Mouse (Mus musculus): ENCODE data around the gene Zbtb16. TPM values are rescaled to one million over a fixed set of nuclear protein-coding genes. Genes with fewer than 3 reads are reported as not detected.

The Zbtb16 gene
- polyA plus RNA-seq, 1 experiment from 2014 or later: 6.8 TPM

DNA sequence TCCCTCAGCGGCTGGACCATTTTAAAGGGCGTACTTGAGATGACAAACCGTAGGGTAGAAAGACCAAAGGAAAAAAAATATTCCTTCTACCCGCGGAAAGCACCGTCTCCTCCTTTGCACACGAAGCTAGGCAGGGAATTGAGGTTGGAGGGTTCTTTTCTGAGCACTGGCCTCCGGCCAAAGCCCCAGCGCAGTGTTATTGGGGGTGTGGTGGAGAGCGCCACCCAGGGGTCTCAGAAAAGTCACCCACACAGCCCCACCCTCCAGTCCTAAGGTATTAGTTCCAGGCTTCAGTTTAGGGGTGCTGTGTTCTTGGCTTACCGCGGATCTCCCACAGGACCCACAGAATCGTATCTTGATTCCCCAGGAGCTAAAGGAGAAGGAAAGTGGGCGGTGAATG, 1.2 kb upstream of the Zbtb16 start:
- Histone ChIP-seq H3K9me3 (no peaks in the 10 kb centered on the region), H3K4me2 (peak overlapping the region; percentile 99), H3K4me1 (replicated peaks) (peaks cover 27% of the 10 kb centered on the region), H3K36me3 (no peaks in the 10 kb centered on the region), H3K27ac (replicated peaks) (no peak overlapping the region), H3K9ac (no peak overlapping the region), H3K4me3 (no peak overlapping the region), H3K27me3 (peaks cover 15% of the 10 kb centered on the region)
- ATAC-seq (ENCODE audit: low FRiP score, low read depth): no peak
- WGBS: 4% methylated on average over 14 of the region's 14 CpGs

DNA sequence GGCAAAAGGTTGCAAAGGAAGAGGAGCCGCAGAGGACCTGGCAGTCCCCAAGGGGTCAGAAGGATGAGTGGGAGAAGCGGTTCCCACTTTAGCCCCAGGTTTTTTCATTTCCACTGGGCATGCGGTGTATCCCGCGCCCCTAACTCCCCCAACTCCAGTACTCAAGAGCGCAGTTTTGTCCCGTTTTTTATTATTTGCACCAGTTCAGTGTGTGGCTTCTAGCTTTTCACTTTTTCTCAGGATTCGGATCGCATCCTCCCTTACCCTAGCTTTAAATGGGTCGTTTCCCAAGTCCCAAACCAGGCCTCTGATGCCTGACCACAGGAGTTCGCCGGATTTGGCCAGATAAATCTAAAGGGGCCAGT, 526 bp upstream of the Zbtb16 start:
- peak overlapping the region; percentile 99 for H3K4me2 ChIP-seq
- no peaks in the 10 kb centered on the region for H3K36me3 ChIP-seq
- under 1% methylated on average over 12 of the region's 12 CpGs for WGBS
- peak; percentile 9; the same call in 1 of the 2 replicates for ATAC-seq (ENCODE audit: low FRiP score, low read depth)
- peaks cover 27% of the 10 kb centered on the region for H3K4me1 ChIP-seq (replicated peaks)
- H3K9ac ChIP-seq: peak overlapping the region; percentile 61
- no peak overlapping the region for H3K27ac ChIP-seq (replicated peaks)
- peaks cover 15% of the 10 kb centered on the region for H3K27me3 ChIP-seq
- no peaks in the 10 kb centered on the region for H3K9me3 ChIP-seq
- peak overlapping the region; percentile 81 for H3K4me3 ChIP-seq

DNA sequence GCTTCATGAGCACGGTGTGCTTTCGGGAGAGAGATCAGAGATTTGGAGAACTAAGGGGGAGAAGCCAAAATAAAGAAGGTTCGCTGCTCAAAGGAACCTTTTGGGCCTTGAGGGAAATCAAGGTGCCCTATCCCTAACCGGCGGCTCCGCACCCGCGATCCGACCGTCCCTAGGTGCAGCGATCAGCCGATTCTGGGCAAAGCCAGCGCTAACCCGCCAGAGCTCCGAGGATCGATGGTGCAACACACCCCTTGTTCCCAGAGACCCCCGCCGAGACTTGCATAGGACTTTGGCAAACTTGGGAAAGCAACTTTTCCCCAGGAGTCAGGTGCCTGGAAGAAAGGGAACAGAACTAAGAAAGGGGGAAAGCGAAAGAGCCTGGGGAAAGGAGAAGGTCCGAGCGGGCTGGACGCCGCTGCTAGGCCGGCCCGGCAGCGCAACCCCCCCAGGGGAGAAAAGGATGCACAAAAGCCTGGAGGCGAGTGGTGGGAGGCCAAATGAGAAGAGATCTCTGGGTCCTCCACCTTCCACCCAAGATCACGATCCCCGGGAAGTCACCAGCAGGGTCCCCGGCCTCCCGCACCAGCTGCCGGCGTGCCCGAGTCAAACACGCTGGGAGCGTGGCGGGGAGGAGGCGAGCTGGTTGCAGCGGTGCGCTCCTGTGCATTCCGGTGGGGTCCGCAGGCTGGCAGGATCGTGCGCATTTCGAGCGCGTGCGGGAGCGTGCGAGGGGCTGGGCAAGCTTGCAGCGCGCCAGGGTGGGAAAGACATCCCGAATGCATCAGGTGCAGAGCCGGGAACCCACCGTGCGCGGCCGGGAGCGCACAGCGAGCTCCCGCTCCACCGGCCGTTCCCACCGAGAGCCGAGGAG, 1.2 kb downstream of the Zbtb16 start:
- H3K27ac ChIP-seq (replicated peaks): peak overlapping the region; percentile 60; the same call in 1 of the 2 replicates
- under 1% methylated on average over 65 of the region's 65 CpGs for WGBS
- H3K9ac ChIP-seq: peak overlapping the region; percentile 61
- peak overlapping the region; percentile 81 for H3K4me3 ChIP-seq
- no peaks in the 10 kb centered on the region for H3K9me3 ChIP-seq
- no peaks in the 10 kb centered on the region for H3K36me3 ChIP-seq
- H3K4me2 ChIP-seq: peak overlapping the region; percentile 99
- H3K27me3 ChIP-seq: peaks cover 15% of the 10 kb centered on the region
- ATAC-seq (ENCODE audit: low FRiP score, low read depth): no peak
- H3K4me1 ChIP-seq (replicated peaks): peaks cover 27% of the 10 kb centered on the region

DNA sequence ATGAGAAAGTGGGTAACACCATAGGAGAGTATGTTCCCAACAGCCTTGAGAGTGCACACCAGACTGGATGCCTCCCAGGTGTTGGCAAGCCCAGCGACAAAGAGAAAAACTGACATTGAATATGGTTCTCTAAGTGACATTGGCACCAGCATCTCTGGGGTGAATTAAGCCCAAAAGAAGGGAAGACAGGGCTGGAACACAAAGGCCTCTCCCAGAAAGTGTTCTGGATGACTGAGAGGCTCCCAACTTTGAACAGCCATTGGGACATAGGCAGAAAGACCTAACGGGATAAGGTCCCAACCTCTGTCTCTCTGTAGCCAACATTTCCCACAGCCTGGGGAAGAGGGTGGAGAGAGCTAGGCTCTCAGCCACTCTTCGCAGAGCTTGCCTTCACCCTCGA, 2.0 kb downstream of the Zbtb16 start:
- peak overlapping the region; percentile 99 for H3K4me2 ChIP-seq
- peak overlapping the region; percentile 81 for H3K4me3 ChIP-seq
- peaks cover 15% of the 10 kb centered on the region for H3K27me3 ChIP-seq
- peaks cover 27% of the 10 kb centered on the region for H3K4me1 ChIP-seq (replicated peaks)
- no peak overlapping the region for H3K27ac ChIP-seq (replicated peaks)
- no peak for ATAC-seq (ENCODE audit: low FRiP score, low read depth)
- 19% methylated on average over 4 of the region's 4 CpGs for WGBS
- H3K9ac ChIP-seq: no peak overlapping the region
- no peaks in the 10 kb centered on the region for H3K36me3 ChIP-seq
- H3K9me3 ChIP-seq: no peaks in the 10 kb centered on the region

DNA sequence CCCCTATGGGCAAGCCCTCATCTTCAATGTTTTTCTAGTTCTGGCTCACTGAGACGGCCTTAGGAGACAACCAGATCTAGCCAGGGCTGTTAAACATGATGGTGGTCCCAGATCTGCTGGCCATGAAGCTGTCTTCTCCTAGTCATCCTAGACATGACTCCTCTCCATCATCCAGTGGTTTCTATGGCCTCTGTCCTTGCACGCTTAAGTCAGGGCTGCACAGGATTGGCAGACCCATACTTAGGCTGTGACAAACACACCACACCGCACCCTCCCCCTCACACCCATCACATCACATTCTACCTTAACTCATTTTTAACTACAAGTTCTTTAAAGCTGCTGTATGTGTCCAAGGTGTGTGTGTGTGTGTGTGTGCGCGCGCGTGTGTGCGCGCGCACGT, 2.5 kb downstream of the Zbtb16 start:
- Histone ChIP-seq H3K9me3 (no peaks in the 10 kb centered on the region), H3K27ac (replicated peaks) (no peak overlapping the region), H3K36me3 (no peaks in the 10 kb centered on the region), H3K4me1 (replicated peaks) (peaks cover 27% of the 10 kb centered on the region), H3K27me3 (peaks cover 15% of the 10 kb centered on the region), H3K4me2 (peak overlapping the region; percentile 99; the same call in 1 of the 2 replicates), H3K9ac (no peak overlapping the region), H3K4me3 (no peak overlapping the region)
- no peak for ATAC-seq (ENCODE audit: low FRiP score, low read depth)
- 95% methylated on average over 11 of the region's 11 CpGs for WGBS

DNA sequence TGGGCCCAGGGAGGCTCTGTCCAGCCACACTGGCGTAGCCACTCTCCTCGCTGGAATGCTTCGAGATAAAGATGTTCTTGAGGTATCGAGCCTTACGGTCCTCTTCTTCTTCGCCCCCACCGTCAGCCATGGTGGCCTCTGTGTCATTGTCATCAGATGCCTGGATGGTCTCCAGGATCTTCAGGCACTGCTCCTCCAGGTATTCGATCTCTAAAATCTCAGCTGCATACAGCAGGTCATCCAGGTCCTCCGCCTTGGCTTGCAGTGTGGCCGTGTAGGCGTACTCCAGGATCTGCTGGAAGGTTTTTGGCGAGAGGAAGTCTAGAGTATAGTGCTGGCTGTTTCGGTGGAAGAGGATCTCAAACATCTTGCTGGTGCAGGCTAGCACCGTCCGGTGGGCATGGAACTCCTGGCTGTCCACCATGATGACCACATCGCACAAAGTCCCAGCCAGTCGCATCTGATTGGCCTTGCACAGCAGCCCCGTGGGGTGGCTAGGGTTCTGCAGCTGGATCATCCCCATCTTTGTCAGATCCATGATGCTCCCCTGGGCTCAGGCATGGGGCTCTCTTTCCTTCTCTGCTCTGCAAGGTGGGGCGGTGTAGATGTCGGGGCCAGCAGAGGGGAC, 3.4 kb downstream of the Zbtb16 start:
- no peak overlapping the region for H3K4me2 ChIP-seq
- H3K27ac ChIP-seq (replicated peaks): no peak overlapping the region
- no peak for ATAC-seq (ENCODE audit: low FRiP score, low read depth)
- WGBS: 93% methylated on average over 20 of the region's 20 CpGs
- peaks cover 27% of the 10 kb centered on the region for H3K4me1 ChIP-seq (replicated peaks)
- no peak overlapping the region for H3K4me3 ChIP-seq
- no peak overlapping the region for H3K9ac ChIP-seq
- H3K9me3 ChIP-seq: no peaks in the 10 kb centered on the region
- H3K27me3 ChIP-seq: peaks cover 12% of the 10 kb centered on the region
- no peaks in the 10 kb centered on the region for H3K36me3 ChIP-seq

DNA sequence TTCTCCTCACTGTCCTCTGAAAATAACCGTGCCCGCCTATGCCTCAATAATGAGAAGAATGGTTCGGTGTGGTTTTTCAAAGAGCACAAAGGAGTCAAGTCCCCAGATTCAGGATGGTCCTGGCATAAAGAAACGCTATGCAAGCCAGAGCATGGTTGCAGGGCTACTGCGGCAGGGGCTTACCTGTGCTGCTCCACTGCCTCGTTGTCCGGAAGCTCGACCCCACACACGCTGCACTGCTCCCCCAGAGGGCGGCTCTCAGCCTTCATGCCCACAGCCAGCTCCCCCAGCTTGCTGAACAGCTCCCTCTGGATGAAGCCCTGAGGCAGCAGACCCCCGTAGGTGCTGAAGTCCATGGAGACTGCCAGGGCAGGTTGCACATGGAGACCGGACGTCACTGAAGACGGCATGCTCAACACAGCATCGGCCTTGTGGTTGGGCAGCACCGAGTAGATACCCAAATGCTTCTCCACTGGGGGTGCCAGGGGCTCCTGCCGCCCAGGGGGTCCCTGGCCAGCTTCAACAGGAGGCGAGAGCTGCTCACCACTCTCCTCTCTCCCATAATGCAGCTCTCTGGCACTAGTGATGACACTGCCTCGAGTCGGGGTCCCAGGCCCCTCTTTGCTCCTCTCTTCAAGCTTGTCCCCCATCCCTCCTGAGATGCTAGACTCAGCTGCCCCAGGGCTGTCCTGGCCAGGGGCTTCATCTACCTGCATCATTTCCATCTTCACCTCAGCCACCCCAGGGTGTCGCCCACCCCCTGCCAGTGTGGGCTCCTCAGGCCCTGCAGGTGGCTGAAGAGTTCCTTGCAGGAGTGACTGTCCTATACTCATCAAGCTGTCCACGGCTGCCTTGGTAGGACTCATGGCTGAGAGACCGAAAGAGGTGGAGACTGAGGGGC, 4.2 kb downstream of the Zbtb16 start:
- no peak overlapping the region for H3K4me2 ChIP-seq
- H3K9me3 ChIP-seq: no peaks in the 10 kb centered on the region
- H3K36me3 ChIP-seq: no peaks in the 10 kb centered on the region
- WGBS: 82% methylated on average over 23 of the region's 23 CpGs
- no peak overlapping the region for H3K27ac ChIP-seq (replicated peaks)
- no peak overlapping the region for H3K9ac ChIP-seq
- H3K4me3 ChIP-seq: no peak overlapping the region
- peaks cover 12% of the 10 kb centered on the region for H3K27me3 ChIP-seq
- ATAC-seq (ENCODE audit: low FRiP score, low read depth): no peak
- H3K4me1 ChIP-seq (replicated peaks): peaks cover 20% of the 10 kb centered on the region

DNA sequence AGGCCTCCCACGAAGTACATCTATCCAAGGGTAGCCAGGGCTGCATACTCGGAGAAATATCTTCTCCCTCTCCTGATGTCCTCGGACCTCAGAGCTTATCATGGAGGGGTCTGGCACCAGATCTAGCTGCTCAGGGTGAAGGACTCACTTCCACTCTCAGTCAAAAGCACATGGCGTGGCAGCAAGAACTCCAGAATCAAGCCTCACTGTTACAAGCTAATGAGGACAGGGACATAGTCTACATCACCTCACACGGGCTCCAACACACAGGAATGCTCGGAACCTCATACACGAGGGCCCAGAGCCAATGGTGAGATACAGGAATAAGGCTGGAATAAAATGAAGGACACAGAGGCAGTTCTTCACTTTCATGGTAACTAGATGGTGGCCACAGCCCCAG, 7.2 kb downstream of the Zbtb16 start:
- Histone ChIP-seq H3K4me1 (replicated peaks) (no peaks in the 10 kb centered on the region), H3K4me2 (no peak overlapping the region), H3K27me3 (peaks cover 5% of the 10 kb centered on the region), H3K9ac (no peak overlapping the region), H3K4me3 (no peak overlapping the region), H3K9me3 (no peaks in the 10 kb centered on the region), H3K36me3 (no peaks in the 10 kb centered on the region), H3K27ac (replicated peaks) (no peak overlapping the region)
- WGBS: 88% methylated on average over 7 of the region's 7 CpGs
- ATAC-seq (ENCODE audit: low FRiP score, low read depth): no peak

DNA sequence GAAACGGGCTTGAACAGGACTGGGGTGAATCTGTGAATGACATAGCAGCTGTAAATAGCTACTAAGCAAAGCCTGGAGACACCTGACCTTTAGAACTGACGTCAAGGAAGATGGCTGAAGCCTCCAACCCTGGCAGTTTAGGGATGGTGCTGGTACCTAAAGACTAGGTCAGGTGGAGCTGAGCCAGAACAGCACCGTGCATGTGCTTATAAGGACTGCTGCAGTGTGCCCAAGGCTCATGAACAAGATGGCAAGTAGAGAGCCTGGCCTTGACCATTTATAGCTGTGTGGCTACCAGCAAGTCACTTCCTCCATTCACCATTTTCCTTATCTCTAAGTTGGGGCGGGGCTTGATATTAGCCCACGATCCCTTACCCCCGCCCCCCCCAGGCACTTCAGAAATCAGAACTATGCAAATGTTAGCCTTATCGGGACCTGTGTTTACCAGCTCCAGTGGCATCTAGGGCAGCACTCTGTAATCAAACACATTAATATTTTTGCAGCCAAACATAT, 9.6 kb downstream of the Zbtb16 start:
- Histone ChIP-seq H3K27me3 (no peaks in the 10 kb centered on the region), H3K36me3 (no peaks in the 10 kb centered on the region), H3K9me3 (no peaks in the 10 kb centered on the region), H3K9ac (no peak overlapping the region), H3K27ac (replicated peaks) (no peak overlapping the region), H3K4me1 (replicated peaks) (peaks cover 10% of the 10 kb centered on the region), H3K4me2 (no peak overlapping the region), H3K4me3 (no peak overlapping the region)
- 82% methylated on average over 7 of the region's 7 CpGs for WGBS
- no peak for ATAC-seq (ENCODE audit: low FRiP score, low read depth)

DNA sequence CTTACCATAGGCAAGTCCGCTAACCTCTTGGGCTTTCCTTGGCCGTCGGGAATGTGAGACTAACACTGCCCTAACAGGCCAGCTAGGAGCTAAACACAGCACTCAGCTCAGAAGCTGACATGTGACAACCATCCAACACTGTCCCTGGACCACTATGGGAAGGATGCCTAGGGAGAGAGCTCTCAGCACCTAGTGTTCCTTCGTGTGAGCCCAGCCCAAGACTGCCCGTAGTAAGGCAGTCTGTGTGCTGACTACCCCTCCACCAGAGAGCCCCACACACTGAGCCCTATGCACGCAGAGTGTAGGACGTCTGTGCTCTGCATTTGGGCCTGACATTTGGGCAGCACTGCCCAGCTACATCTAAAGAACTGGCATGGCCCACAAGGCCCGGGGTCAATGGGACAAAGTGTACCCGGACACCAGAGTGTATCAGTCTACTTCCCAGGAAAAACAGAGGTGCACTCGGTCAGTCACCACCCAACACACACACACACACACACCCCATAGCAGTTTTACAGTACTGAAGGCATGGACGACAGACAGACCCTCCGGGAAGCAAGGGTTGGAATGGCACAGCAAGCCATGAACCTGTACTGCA, 11.4 kb downstream of the Zbtb16 start:
- Histone ChIP-seq H3K36me3 (no peaks in the 10 kb centered on the region), H3K9ac (no peak overlapping the region), H3K4me2 (no peak overlapping the region), H3K27me3 (no peaks in the 10 kb centered on the region), H3K27ac (replicated peaks) (no peak overlapping the region), H3K4me1 (replicated peaks) (peaks cover 10% of the 10 kb centered on the region), H3K4me3 (no peak overlapping the region), H3K9me3 (no peaks in the 10 kb centered on the region)
- no peak for ATAC-seq (ENCODE audit: low FRiP score, low read depth)
- WGBS: 73% methylated on average over 12 of the region's 12 CpGs

DNA sequence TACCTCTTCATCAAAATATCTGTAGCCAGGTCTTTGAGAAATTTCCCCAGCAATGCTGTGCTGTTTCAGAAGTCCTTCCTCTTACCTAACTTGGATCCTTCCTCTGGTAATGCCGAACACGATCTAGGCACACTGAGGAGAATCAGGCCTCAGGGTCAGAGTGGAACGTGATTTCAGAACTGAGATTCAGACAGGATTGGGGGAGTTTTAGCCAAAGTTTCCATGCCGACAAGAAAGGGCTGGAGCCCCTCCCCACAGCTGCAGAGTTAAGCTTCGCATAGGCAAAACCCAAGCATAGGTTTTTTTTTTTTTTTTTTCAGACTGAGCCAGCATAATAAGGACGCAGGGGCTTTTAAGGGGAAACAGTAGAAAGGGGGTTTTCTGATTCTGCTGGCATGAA, 12.2 kb downstream of the Zbtb16 start:
- ATAC-seq (ENCODE audit: low FRiP score, low read depth): no peak

More for the DNA sequence above, 12.2 kb downstream of the Zbtb16 start:
- Histone ChIP-seq H3K9ac (no peak overlapping the region), H3K27ac (replicated peaks) (no peak overlapping the region), H3K27me3 (no peaks in the 10 kb centered on the region), H3K4me2 (no peak overlapping the region), H3K4me3 (no peak overlapping the region), H3K9me3 (no peaks in the 10 kb centered on the region), H3K4me1 (replicated peaks) (peaks cover 10% of the 10 kb centered on the region), H3K36me3 (no peaks in the 10 kb centered on the region)
- 53% methylated on average over 6 of the region's 6 CpGs for WGBS

All from hindbrain, embryonic 15.5 days (tissue).